Mouse (Mus musculus): ENCODE measurements around the gene Rbms1. TPM values are rescaled to one million over a fixed set of nuclear protein-coding genes. Genes with fewer than 3 reads are reported as not detected.

Rbms1 gene
- total RNA-seq, 1 experiment from 2014 or later, result 72.6 TPM

DNA sequence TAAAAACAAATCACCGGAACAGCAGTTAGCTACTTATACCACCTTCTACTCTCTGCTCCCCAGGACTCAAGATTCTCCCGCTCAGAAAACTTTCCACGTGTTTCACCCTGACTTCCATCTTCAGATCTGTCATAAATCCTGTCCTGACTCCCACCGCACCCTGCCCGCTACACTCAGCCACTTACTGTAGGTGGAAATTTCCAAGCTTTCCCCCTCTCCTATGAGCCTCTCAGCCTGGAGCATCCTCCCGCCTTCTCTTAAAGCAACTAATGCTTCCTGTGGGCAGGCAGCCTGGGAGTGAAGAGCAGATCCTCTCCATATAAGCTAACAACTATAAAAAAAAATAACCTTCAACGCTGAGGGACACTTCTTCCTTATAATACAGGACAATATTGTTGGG, 44.6 kb downstream of the Rbms1 start:
- no peak for DNase-seq

- DNase-seq, result no peak
Measured at GRCm38 (mm10) chr2:60914524-60915280, 48.3 kb downstream of the Rbms1 start.

- DNase-seq, result no peak
Measured at GRCm38 (mm10) chr2:60913281-60913680, 49.7 kb downstream of the Rbms1 start.

DNA sequence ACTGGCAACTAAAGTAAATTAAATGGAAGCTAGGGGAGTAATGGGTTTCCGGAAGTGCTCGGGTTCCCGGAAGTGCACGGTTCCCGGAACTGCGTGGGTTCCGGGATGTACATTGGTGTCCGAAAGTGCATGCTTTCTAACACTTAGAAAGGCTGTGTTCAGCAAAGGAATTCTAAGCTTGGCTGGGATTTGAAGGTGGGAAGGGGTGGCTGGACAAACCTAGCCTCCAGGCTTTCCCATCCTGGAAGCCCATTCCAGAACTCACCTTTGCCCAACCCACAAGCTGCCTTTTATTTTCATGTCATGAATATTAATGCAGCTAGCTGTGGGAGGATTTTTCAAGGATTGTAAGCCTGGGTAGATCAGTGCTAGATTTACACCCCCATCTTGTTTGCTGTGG, 51.3 kb downstream of the Rbms1 start:
- DNase-seq, result no peak

GRCm38 (mm10) chr2:60910820-60911219, 52.2 kb downstream of the Rbms1 start:
- peak; percentile 58 for DNase-seq

GRCm38 (mm10) chr2:60908551-60908950, 54.4 kb downstream of the Rbms1 start:
- DNase-seq, result no peak

GRCm38 (mm10) chr2:60908116-60908515, 54.9 kb downstream of the Rbms1 start:
- DNase-seq, result no peak

DNA sequence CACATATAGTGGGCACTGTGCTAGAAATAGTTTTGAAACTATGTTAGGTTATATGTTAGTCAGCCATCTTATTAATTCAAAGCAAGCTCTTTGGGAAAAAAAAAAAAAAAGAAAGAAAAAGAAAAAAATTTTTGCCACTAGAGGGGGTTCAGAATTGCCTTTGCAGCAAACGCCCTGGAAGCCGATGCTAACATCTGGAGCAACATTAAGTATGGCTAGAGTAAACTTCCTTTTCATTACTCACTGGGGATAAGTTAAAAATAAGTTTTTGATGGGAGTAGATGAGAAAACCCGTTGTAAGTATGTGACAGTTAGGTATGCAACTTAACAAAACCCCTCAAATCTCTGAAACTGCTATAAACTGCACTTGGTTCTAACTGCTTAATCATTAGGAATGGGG, 57.7 kb downstream of the Rbms1 start:
- DNase-seq, result no peak

GRCm38 (mm10) chr2:60904141-60904540, 58.9 kb downstream of the Rbms1 start:
- no peak for DNase-seq

- DNase-seq, result no peak
Measured at GRCm38 (mm10) chr2:60903535-60903934, 59.5 kb downstream of the Rbms1 start.

GRCm38 (mm10) chr2:60902446-60903137, 60.4 kb downstream of the Rbms1 start:
- no peak for DNase-seq

DNA sequence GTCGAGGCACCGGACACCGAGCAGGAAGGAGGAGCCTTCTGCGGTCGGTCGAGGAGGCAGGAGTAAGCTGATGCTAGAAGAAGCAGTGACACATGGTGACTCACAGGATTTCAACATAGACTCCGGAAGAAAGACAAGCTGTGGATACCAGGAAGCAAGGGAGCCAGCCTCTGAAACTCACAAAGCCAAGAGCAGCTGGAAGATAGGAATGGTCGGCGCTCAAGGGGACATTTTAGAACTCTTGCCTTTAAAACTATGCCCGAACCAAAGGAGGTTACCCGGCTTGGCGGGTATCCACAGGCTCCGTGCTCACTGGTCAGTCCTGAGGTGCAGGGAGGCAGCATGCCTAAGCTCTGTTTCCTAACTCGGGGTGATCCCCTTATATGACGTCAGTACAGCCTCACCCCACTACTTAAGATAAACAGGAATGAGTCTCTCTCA, 61.5 kb downstream of the Rbms1 start:
- DNase-seq, result peak; percentile 54

DNA sequence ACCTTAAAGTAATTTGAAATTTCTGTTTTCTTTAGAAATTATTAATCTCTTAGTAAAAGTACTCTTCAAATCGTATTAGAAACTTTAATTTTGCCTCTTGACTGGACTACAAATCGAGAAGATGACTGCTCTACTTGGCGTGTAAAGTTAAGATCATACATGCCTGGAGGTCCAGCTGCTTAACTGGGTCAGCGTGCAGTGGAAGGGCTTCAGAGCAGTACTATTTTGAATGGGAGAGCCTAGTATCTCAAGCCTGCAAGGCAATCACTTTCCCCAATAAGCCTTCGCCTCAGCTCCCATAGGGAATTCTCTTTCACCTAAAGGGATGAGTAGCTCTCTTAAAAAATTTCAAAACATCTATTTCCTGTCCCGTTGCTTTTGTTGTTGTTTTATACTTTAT, 62.0 kb downstream of the Rbms1 start:
- no peak for DNase-seq

DNA sequence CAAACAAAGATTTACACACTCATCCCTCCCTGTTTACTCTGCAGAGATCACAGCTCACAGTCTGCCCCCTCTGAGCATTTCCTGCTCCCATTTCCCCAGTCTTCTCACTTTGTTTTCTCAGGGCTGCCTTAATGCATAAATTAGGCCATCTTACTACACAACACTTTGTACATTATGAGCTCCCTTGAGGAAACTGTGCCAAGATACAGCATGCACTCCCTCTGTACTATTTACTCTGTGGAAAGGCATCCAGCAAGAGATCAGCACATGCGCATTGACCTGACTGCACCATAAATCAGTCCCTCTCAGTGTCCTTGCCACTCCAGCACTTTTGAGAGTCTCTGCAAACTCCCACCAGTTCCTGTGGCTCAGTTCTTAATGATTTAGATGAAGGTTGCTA, 70.0 kb downstream of the Rbms1 start:
- DNase-seq, result peak; percentile 14

DNA sequence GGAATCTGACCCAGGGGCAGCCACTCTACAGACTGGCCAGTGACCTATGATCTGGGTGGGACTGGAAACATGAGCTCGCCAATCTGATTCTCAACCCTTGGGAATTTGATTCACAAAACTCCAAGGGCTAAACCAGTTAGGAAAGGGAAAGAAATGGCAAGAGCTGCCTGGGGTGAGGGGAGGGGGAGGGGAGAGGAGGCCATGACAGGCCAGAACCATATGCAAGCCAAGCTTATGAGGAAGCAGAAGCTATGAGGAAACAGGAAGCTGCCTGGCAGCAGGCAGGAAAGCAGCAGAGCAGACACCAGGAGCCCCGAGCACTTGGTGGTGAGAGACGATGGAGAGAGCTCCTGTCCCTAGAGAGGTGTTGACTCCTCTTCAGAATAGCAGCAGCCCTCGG, 79.1 kb downstream of the Rbms1 start:
- no peak for DNase-seq

DNA sequence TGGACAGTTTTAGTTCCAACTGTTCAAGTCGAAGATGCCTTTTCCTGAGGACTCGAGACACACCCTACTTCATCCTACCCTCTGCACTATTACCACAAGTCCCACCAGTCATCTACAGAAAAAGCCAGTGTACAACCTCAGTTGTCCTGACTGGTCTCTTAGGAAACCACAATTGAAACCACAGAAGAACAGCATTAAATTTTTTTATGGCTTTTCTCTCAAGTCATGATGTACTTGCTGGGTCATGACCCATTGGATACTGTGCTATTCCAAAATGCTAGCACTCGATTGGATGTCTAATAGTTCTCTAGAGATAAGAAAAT, 80.0 kb downstream of the Rbms1 start:
- DNase-seq, result no peak

DNA sequence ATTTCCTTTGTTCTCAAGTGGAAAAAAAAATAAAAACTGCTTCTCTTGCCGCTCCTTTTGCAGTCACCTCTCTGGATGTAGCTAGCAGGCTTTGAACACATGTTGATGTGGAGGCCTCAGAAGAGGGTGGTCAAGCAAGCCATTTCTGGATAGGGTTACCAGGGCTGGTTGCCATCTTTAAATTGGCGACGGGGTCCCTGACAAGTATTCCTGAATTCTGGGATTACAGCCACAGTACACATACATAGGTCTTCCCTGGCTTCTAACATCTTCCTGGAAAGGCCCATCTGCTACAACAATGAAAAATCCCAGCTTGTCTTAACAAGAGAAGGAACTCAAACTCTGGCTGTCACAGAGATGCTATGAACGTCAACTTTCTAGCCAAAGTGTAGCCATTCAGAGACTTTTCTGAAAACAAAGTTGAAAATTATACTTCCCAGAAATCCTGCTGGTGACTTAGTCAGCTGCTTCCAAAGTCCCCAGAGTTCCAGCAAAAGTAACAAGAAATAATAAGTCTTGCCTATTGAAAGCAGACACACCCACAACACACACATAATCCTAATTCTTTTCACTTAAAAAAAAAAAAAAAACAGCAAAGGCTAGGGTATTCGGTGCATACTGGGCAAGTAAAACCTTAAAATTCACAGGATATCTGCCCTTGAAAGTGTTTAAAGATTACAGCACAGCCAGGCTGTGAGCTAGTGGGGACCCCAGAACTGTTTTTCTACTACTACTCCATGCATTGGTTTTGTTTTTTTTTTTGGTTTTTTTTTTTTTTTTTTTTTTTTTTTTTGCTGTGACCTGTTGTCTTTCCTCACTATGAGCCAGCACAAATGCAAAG, 80.6 kb downstream of the Rbms1 start:
- no peak for DNase-seq

GRCm38 (mm10) chr2:60881571-60882041, 81.4 kb downstream of the Rbms1 start:
- DNase-seq, result no peak

GRCm38 (mm10) chr2:60880789-60881570, 82.0 kb downstream of the Rbms1 start:
- DNase-seq, result peak; percentile 84

GRCm38 (mm10) chr2:60879966-60880788, 82.8 kb downstream of the Rbms1 start:
- no peak for DNase-seq

GRCm38 (mm10) chr2:60879141-60879818, 83.7 kb downstream of the Rbms1 start:
- DNase-seq, result no peak
